Mouse (Mus musculus): ENCODE results near the gene Itpr2.

DNA sequence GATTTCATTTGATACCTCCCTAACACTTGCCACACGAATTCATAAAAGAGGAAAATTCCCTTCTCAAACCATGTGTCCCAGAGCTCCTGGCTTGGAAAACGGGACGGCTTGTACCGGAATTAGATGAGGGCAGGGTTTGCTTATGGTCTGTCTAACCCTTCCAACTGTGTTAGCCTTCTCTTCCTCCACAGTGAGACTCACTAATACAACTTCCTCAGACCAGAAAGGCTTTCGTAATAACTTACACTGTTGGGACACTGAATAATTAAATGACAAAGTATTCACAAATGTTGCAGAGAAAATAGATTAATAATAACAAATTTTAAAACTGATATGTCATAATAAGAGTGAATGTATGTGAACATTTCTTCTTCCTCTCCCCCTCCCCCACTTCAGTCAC is 187.7 kb downstream of the Itpr2 start:
- TF ChIP-seq GATA1 (IDR thresholded peaks at IDR 0.05; ENCODE audit: low read length) (no peak), TAL1 (IDR thresholded peaks at IDR 0.05; ENCODE audit: low read length) (no peak)
